Mouse (Mus musculus) kidney, adult 2 months (tissue): ENCODE measurements at regions not wholly inside any gene's neighbourhood (a gene's known extent, or its start where the extent isn't known, plus 50 kb on each side); places are given as distances from the start of the nearest gene placed in this dataset.

Source experiments
- DNase-seq: peaks from one replicate; pipeline ENCODE4 v3.0.0; 2021
- H3K27ac ChIP-seq: fragments of 200-500 bp; 2 replicates; pipeline ENCODE4 v1.5.1; 2012; ENCODE audit warnings: low read depth, low read length, control low read depth, inconsistent platforms; ENCODE audit not compliant: insufficient read depth
- H3K27me3 ChIP-seq: fragments of 200-500 bp; replicated peaks from 2 replicates; pipeline ENCODE4 v1.6.1; 2012; ENCODE audit warnings: mild to moderate bottlenecking, moderate library complexity, low read length, inconsistent platforms; ENCODE audit not compliant: control insufficient read depth, insufficient read depth
- H3K36me3 ChIP-seq: fragments of 200-500 bp; 2 replicates; pipeline ENCODE4 v1.6.1; 2012; ENCODE audit warnings: mild to moderate bottlenecking, moderate library complexity, low read length, inconsistent platforms; ENCODE audit not compliant: control insufficient read depth, insufficient read depth
- H3K4me1 ChIP-seq: fragments of 200-500 bp; 2 replicates; pipeline ENCODE4 v1.6.1; 2011; ENCODE audit warnings: low read length; ENCODE audit not compliant: control insufficient read depth, insufficient read depth
- H3K4me3 ChIP-seq: fragments of 200-500 bp; 2 replicates; pipeline ENCODE4 v1.5.1; 2011; ENCODE audit warnings: mild to moderate bottlenecking, low read depth, low read length, control low read depth; ENCODE audit not compliant: insufficient read depth
- CTCF ChIP-seq: fragments of 200-500 bp; conservative IDR thresholded peaks from 2 replicates; pipeline ENCODE4 v1.5.1; 2011; ENCODE audit warnings: low read depth, mild to moderate bottlenecking, control low read depth, low read length, moderate library complexity, mixed read lengths; ENCODE audit not compliant: insufficient read depth, insufficient read length
- POLR2A ChIP-seq: fragments of 200-500 bp; IDR thresholded peaks from one replicate; pipeline ENCODE4 v1.6.1; 2011; ENCODE audit warnings: low read depth, low read length, control low read depth
- WGBS: fragments of 180-500 bp; shearing (Covaris S2); methylation state at CpG from one replicate; pipeline ENCODE4 v1.1.7; 2018; 5-methylcytosine and 5-hydroxymethylcytosine counted together

DNA sequence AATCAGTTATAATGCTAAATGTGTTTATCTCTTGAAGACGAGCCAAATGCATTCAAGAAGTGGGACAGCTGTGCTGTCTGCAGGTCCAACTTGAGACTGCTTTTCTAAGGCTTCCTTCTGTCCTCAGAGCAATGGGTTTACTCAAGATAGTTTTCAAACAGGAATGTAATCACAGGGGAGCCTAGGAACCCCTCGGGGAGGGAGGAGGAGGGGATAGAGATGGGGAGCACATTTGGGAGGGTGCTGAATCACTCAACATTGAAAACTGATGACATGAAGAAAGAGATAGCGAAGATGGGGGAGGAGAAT is 56.5 kb upstream of the Frem1 start:
- TF ChIP-seq POLR2A = no peak
- no peak for TF ChIP-seq CTCF
- H3K4me3 ChIP-seq = no peak overlapping the region
- H3K4me1 ChIP-seq = no peaks in the 10 kb centered on the region
- no peak for DNase-seq
- 68% methylated on average over 3 of the region's 3 CpGs for WGBS
- H3K27me3 ChIP-seq = no peaks in the 10 kb centered on the region
- H3K36me3 ChIP-seq = no peaks in the 10 kb centered on the region
- H3K27ac ChIP-seq = no peak overlapping the region

DNA sequence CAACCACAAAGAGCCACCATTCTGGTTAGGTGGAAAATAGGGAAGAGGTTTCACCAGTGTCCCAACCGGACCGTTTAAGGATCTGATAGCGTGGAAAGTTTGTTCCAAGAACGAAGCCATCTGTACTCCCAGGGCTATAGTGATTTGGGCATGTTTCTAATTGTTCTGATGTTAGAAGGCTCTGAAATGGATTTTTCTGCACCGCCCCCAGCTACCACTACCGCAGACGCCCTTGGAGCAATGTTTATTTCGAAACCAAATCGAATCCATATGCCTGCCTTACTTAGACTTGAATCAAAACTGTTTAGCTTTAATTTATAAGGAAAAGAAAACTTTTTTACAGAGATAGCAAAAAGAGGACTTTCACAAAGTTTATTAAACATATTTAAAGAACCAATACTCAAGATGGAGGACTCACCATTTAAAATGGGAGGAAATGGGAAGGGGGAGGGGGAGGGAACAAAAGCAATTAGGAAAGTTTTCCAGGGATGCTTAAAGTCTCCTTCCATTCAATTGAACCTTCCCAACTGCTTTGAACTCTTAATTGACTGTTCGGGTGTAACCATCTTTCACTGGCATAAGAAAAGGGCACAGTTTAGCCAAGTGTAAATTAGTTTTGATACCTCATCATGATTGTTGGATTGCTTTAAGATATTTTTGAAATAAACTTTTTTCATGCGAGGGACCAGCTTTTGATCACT is 56.0 kb upstream of the Frem1 start:
- 87% methylated on average over 11 of the region's 11 CpGs for WGBS

GRCm38 (mm10) chr4:83107161-83107560 is 55.0 kb upstream of the Frem1 start:
- Histone ChIP-seq H3K27ac (no peak overlapping the region), H3K4me3 (no peak overlapping the region), H3K4me1 (no peaks in the 10 kb centered on the region), H3K36me3 (no peaks in the 10 kb centered on the region), H3K27me3 (no peaks in the 10 kb centered on the region)
- 65% methylated on average over 2 of the region's 2 CpGs for WGBS
- no peak for DNase-seq
- no peak for TF ChIP-seq POLR2A
- no peak for TF ChIP-seq CTCF

More for the DNA sequence above, 56.0 kb upstream of the Frem1 start:
- no peak for DNase-seq
- Histone ChIP-seq H3K27me3 (no peaks in the 10 kb centered on the region), H3K4me1 (no peaks in the 10 kb centered on the region), H3K4me3 (no peak overlapping the region), H3K27ac (no peak overlapping the region), H3K36me3 (no peaks in the 10 kb centered on the region)
- TF ChIP-seq POLR2A = no peak
- no peak for TF ChIP-seq CTCF

DNA sequence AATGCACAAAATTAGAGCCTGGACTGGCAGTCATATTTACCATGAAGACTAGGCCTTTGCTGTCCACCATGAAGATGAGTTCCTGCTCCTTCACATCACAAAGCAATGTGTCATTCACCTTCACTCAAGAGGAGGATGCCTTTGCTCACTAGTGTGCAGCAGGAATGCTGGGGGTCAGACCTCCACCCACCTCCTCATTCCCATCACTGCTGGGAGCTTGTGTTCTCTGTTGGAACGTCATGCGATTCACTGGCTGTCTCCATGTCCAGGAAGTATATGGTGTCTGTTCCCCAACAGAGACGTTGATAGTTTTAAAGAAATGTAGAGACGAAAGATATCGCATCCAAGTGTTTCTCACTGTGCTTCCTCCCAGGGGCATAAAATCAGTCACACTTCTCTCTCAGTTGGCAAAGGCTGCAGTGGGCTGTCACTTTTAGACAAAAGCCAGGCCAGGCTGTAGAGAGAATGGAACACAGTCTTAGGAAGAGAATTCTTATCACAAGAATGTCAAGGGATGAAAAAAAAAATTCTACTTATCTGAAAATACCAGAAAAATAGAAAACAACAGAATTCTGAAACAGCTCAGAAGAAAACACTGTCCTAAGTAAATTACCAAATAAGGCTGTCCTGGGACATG is 52.0 kb upstream of the Frem1 start:
- no peaks in the 10 kb centered on the region for H3K27me3 ChIP-seq
- DNase-seq = no peak
- 64% methylated on average over 5 of the region's 5 CpGs for WGBS
- TF ChIP-seq CTCF (no peak), POLR2A (no peak)
- H3K4me3 ChIP-seq = no peak overlapping the region
- no peak overlapping the region for H3K27ac ChIP-seq
- H3K4me1 ChIP-seq = no peaks in the 10 kb centered on the region
- no peaks in the 10 kb centered on the region for H3K36me3 ChIP-seq

GRCm38 (mm10) chr4:83102893-83103292 is 50.8 kb upstream of the Frem1 start:
- Histone ChIP-seq H3K27ac (no peak overlapping the region), H3K36me3 (no peaks in the 10 kb centered on the region), H3K4me1 (no peaks in the 10 kb centered on the region), H3K27me3 (no peaks in the 10 kb centered on the region), H3K4me3 (no peak overlapping the region)
- TF ChIP-seq CTCF (no peak), POLR2A (no peak)
- WGBS = 90% methylated on average over 2 of the region's 2 CpGs
- no peak for DNase-seq

DNA sequence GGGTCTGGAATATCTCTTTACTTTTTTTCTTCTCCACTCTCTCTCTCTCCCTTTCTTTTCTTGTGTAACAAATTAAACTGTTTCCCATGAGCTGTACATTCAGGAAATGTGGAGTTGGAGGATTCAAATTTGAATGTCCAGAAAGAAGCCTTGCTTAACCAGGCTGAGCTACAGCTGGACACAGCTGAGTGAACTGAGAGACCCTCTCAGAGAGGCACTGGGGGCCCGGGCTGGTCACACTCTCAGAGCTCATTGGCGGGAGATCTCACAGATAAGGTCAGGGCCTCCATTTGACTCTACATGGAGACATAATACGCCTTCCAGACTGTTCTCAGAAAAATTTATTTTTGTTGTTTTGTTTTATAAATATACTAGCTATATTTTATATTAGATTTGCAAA is 49.9 kb upstream of the Frem1 start:
- Histone ChIP-seq H3K27me3 (no peaks in the 10 kb centered on the region), H3K27ac (no peak overlapping the region), H3K4me3 (no peak overlapping the region), H3K36me3 (no peaks in the 10 kb centered on the region), H3K4me1 (no peaks in the 10 kb centered on the region)
- DNase-seq = no peak
- TF ChIP-seq CTCF = no peak
- no peak for TF ChIP-seq POLR2A
- WGBS = 44% methylated on average over 3 of the region's 3 CpGs
